Mouse (Mus musculus): ENCODE measurements around the gene Gm45140.

DNA sequence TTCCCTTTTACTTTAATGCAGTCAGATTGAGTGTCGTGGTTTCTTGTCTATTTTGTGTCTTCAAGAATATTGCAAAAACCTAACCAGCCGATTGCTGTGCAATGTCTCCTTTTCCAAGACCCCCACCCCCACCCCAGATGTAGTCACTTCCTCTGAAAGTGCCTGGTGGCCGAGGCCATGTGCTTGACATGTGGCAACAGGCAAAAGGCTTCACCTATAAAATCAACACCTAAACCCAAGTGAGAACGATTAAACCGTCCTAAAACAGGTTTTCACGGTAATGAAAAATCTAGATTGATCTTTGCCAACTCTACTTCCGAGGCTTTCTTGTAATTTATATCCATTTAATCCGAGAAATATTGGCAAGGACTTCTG, 14.2 kb upstream of the Gm45140 start:
- TF ChIP-seq CTCF (IDR thresholded peaks at IDR 0.05 in 2 of 3, conservative IDR thresholded peaks at IDR 0.05 in 1 of 3; ENCODE audit: control insufficient read depth in 1 of 3, insufficient read depth in 1 of 3, low read depth in 2 of 3, low read length in 3 of 3, poor library complexity in 1 of 3, severe bottlenecking in 1 of 3): no peak
- peak in 1 of 2 experiments; percentile 60; a peak in 2 of 4 replicates for TF ChIP-seq POLR2A (IDR thresholded peaks at IDR 0.05; ENCODE audit: control insufficient read depth in 1 of 2, insufficient read depth in 1 of 2, low read depth in 1 of 2, low read length in 2 of 2, poor library complexity in 1 of 2)
- TF ChIP-seq RAD21 (IDR thresholded peaks at IDR 0.05; ENCODE audit: low read depth, low read length): no peak
- no peak for TF ChIP-seq ZC3H11A (IDR thresholded peaks at IDR 0.05; ENCODE audit: low read depth, low read length)
- peak; percentile 68 for TF ChIP-seq TBP (IDR thresholded peaks at IDR 0.05; ENCODE audit: low read depth, low read length)
- TF ChIP-seq ZNF384 (IDR thresholded peaks at IDR 0.05; ENCODE audit: low read depth, low read length): no peak
- no peak for TF ChIP-seq NELFE (IDR thresholded peaks at IDR 0.05; ENCODE audit: low read depth, low read length)
- no peak; a peak in 1 of 4 replicates for TF ChIP-seq EP300 (IDR thresholded peaks at IDR 0.05; ENCODE audit: low read depth in 1 of 2, low read length in 2 of 2)
